Mouse (Mus musculus) T-cell, adult 2 months (primary cell): ENCODE data around the gene Mpzl2.

Experiments used
- DNase-seq: peaks from one replicate; pipeline ENCODE4 v3.0.0; 2022; ENCODE audit warnings: low spot score

Gene Mpzl2

DNA sequence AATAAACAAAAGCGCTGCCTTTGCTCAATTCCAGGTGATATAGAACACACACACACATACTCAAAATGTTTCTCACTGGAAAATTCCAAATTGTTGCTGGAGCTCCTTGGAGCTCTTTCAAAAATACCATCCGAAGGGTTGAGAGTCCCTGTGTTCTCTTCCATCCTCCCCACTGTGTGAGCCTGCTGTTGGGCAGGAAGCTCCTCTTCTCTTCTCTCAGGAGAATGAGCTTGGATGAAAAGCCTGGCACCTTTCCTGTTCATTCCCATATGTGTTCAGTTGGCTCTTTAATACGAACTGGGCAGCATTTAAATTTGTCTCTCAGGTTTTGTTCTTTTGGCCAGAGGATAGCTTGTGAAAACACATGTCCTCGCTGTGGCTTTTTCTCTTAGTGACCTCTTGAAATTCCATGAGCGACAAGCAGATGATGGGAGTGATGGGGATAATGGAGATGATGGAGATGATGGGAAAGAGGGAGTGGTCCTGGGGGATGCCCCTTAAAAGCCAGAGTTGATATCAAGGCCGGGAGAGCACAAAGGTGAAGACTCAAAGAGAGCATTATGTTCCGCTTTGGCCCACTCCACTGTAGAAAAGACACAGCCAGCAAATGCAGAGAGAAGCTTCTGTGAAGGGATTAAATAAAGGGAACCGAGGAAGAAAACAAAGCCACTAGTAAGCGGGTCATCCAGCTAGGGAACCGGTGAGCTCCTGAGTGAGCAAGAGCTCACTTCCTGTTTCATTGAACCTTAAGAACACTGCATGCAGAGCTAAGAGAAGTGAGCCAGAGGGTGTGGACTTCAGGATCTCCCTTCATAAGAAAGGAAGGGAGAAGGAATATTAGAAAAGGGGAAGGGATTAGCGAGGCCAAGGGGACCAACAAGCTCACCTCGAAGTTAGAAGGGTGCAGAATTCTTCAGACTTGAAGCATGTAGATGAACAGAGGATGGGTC is 46.4 kb downstream of the Mpzl2 start:
- no peak for DNase-seq

DNA sequence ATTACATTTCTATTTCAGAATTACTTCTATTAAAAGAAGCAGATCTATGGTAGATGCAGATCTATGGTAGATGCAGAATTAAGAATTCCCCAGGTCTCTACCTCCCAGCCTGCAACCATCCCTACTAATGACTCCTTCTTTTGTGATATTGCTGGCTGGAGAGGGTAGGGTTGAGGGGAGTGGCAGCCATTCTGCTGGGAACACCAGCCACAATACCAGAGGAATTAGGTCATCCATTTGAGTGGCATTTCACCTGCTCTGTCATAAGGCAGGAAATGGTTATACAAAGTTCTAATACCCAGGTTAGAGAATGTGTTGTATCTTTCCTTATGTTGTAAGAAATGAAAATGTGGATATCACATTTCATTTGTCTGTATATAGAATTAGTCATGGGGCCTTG is 48.4 kb downstream of the Mpzl2 start:
- no peak for DNase-seq

- DNase-seq: no peak
Measured at GRCm38 (mm10) chr9:45090811-45091210, 51.2 kb downstream of the Mpzl2 start.

DNA sequence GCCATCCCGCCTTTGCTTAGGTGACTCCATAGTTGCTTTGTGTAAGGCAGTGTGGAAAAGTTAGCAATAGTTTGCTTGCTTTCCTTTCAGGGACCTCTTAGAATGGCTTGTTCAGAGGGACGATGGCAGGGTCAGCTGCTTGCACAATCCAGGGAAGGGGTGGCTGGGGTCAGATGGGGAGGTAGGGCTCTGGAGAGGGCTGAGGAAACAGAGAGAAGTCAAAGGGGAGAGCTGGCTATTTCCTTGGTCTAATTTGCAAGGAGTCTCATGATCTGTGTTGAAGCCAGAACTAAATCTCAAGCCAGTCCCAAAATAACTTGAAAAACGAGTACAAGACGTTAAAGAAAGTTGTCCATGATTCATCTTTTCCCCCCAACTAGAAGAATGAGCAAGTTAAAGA is 53.0 kb downstream of the Mpzl2 start:
- DNase-seq: no peak

GRCm38 (mm10) chr9:45095149-45095937 is 55.7 kb downstream of the Mpzl2 start:
- DNase-seq: no peak

DNA sequence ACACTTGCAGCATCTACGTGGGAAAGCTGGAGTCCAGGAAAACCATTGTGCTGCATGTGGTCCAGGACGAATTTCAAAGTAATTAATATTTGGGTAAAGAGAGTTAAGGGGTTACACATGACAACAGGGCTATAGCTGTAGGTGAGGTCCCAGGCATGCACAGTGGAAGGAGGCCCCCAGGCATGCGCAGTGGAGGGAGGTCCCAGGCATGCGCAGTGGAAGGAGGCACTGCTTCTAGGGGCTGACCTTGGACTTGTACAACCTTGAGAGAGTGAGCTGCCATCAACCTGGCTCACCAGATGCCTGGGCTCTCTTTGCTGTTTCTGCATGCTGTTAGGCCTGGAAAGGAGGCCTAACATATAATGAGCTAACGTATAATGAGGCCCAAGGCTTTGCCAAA is 58.3 kb downstream of the Mpzl2 start:
- DNase-seq: no peak

DNA sequence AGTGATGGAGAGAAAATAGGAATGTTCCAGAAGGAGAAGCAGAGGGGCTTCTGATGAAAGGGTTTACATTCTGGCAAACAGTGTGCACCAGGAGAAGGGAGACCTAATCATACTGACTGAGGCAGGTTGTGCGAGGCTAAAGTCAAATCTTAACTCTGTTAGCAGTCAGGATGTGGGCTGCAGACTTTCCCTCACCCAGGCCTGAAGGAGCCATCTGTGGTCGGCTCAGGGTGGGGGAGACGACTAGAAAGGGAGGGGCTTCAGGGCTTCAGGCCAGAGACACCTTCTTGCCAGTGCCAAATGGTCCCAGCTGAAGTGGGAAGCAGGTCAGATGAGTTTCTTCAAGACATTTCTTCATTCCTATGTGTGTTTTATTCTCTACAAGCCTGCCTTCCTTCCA is 58.8 kb downstream of the Mpzl2 start:
- peak; percentile 60 for DNase-seq

GRCm38 (mm10) chr9:45102528-45102927 is 62.9 kb downstream of the Mpzl2 start:
- DNase-seq: no peak

GRCm38 (mm10) chr9:45103211-45103979 is 63.8 kb downstream of the Mpzl2 start:
- DNase-seq: no peak
